Mouse (Mus musculus): ENCODE results near the gene Gm10999.
"Not testable (repeated sequence)": the region's sequence is repeated elsewhere in the genome, so short reads cannot be mapped to it uniquely, and the experiment has no call there.

Gene Gm10999

DNA sequence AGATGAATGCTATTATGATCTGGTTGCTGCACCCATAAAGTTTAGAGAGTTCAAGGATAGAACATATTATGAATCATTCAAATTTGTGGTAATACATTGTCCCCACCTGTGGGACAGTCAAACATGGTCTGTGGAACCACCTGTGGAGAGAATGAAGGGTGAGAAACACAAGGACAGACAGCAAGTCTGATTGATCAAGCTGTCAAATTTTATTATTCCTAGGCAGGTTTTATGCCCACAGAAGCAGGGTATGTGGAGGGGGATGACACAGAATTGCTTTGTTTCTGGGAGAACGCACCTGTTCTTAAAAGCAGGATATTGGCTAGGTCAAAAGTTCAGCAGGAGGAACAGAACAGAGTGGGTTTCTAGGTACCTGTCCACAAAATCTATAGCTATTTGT, at the start of gene Gm10999:
Gene Gm10999 (minus strand): TSS at position 101 of the 400 bp plus-strand sequence.
- DNase-seq, result no peak

DNA sequence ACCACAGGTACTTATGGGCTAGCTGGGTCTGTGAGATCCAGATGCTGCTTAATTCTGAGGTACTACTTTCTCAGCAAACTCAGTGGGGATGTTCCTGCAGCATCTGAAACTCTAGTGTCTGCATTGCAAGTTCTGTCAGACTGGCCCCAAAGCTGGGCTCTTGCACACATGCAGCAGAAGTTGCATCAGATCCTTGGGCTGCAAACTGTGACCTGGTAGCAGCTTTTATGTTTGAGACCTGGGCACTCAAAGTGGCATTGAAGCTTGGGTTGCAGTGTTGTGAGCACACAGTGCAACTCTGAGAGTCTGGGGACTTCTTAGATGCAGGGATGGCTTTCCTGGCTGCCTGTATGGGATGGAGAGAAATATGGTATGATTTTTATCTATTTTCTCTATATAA, 2.0 kb upstream of the Gm10999 start:
- DNase-seq, result no peak

DNA sequence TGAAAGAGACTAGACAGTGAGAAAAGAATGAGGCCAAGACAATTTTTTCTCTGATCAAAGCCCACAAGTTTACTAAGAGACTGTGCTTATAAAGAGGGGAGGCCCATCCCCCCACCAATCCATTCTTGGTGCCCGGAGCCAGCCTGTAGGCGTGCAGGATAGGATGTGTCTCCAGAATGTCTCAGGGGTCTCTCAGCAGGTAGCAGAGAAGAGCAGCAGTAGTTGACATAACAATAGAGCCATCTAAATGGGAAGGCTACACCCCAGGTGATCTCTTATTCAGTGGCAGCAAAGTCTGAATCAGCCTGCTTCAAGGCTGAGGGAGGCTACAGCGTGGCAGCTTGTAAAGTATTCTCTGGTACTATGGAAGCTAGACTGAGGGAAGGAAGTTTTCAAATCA, 15.7 kb downstream of the Gm10999 start:
- DNase-seq, result not testable (repeated sequence)

Data from kidney, postnatal 14 days (tissue).